Mouse (Mus musculus) limb, embryonic 10.5 days (tissue): ENCODE results near the gene Abhd11. TPM values are rescaled to one million over a fixed set of nuclear protein-coding genes. Genes with fewer than 3 reads are reported as not detected.

Source experiments
- DNase-seq: peaks from one replicate; pipeline ENCODE4 v3.0.0-alpha.2; 2017; ENCODE audit warnings: low spot score
- H3K27ac ChIP-seq: fragments of 300-500 bp; sonication (generic); 2 replicates; pipeline ENCODE4 v1.5.1; 2016; ENCODE audit warnings: mild to moderate bottlenecking
- H3K27me3 ChIP-seq: fragments of 300-500 bp; sonication (generic); 2 replicates; pipeline ENCODE4 v1.6.1; 2016; ENCODE audit warnings: low read depth, mild to moderate bottlenecking; ENCODE audit not compliant: poor library complexity, severe bottlenecking
- H3K36me3 ChIP-seq: fragments of 300-500 bp; sonication (generic); 2 replicates; pipeline ENCODE4 v1.6.1; 2016; ENCODE audit warnings: mild to moderate bottlenecking, moderate library complexity
- H3K4me1 ChIP-seq: fragments of 300-500 bp; sonication (generic); 2 replicates; pipeline ENCODE4 v1.6.1; 2016
- H3K4me3 ChIP-seq: fragments of 300-500 bp; sonication (generic); 2 replicates; pipeline ENCODE4 v1.5.1; 2016; ENCODE audit warnings: mild to moderate bottlenecking, moderate library complexity
- H3K9me3 ChIP-seq: fragments of 300-500 bp; sonication (generic); replicated peaks from 2 replicates; pipeline ENCODE4 v1.6.1; 2016; ENCODE audit warnings: mild to moderate bottlenecking
- WGBS: fragments of 180-500 bp; shearing (Covaris S2); methylation state at CpG from one replicate; pipeline ENCODE4 v1.1.7; 2016; 5-methylcytosine and 5-hydroxymethylcytosine counted together
- polyA plus RNA-seq: library from polyadenylated mRNA; unstranded; fragments of >200 nt; fragmentation: Nextera tagmentation; extraction: Ambion mirVana; gene quantifications from 2 replicates; pipeline ENCODE4 v1.2.1, GENCODE M21; 2016

Abhd11 gene
- polyA plus RNA-seq, 1 experiment from 2014 or later = 23.5 TPM

- no peak for DNase-seq
- H3K4me1 ChIP-seq = no peaks in the 10 kb centered on the region
- no peaks in the 10 kb centered on the region for H3K9me3 ChIP-seq
- no peaks in the 10 kb centered on the region for H3K27me3 ChIP-seq
- 72% methylated on average over 2 of the region's 2 CpGs for WGBS
- no peak overlapping the region for H3K4me3 ChIP-seq
- H3K27ac ChIP-seq = no peak overlapping the region
- no peaks in the 10 kb centered on the region for H3K36me3 ChIP-seq
Observed at GRCm38 (mm10) chr5:134974921-134975320, 34.0 kb upstream of the Abhd11 start.

- no peaks in the 10 kb centered on the region for H3K9me3 ChIP-seq
- no peak overlapping the region for H3K4me3 ChIP-seq
- no peak overlapping the region for H3K27ac ChIP-seq
- no peaks in the 10 kb centered on the region for H3K36me3 ChIP-seq
- H3K27me3 ChIP-seq = no peaks in the 10 kb centered on the region
- H3K4me1 ChIP-seq = no peaks in the 10 kb centered on the region
- DNase-seq = no peak
- 94% methylated on average over 2 of the region's 2 CpGs for WGBS
Observed at GRCm38 (mm10) chr5:134976164-134976563, 32.8 kb upstream of the Abhd11 start.

DNA sequence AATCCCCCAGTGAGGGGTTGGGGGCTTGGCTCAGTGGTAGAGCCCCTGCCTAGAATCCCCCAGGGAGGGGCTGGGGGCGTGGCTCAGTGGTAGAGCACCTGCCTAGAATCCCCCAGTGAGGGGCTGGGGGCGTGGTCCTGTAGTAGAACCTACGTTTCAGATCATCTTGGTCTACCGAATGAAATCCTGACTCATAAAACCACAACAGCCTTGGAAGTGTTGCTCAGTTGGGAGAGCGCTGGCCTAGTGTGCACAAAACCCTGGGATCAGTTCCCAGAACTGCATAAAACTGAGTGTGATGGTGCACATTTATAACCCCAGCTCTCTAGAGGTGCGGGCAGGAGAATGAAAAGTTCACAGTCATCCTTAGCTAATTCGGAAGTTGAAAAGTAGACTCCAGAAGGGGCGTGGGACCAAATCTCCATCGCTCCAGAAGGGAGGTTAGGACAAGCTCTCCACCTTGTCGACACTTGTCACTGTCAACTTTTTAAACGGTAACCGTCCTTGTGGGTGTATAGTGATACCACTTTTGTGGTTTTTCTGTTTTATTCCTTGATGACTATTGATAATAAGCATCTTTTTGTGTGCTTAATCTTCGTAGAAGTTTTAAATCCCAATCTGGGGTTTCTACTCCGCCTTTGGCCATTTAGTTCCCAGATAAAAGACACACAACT, 32.2 kb upstream of the Abhd11 start:
- no peaks in the 10 kb centered on the region for H3K36me3 ChIP-seq
- WGBS = 84% methylated on average over 14 of the region's 14 CpGs
- H3K4me3 ChIP-seq = no peak overlapping the region
- DNase-seq = no peak
- H3K27me3 ChIP-seq = no peaks in the 10 kb centered on the region
- H3K9me3 ChIP-seq = no peaks in the 10 kb centered on the region
- H3K4me1 ChIP-seq = no peaks in the 10 kb centered on the region
- no peak overlapping the region for H3K27ac ChIP-seq

GRCm38 (mm10) chr5:134977837-134978236, 31.1 kb upstream of the Abhd11 start:
- Histone ChIP-seq H3K9me3 (no peaks in the 10 kb centered on the region), H3K36me3 (no peaks in the 10 kb centered on the region), H3K4me3 (no peak overlapping the region), H3K27ac (no peak overlapping the region), H3K27me3 (no peaks in the 10 kb centered on the region), H3K4me1 (no peaks in the 10 kb centered on the region)
- WGBS = 84% methylated on average over 4 of the region's 4 CpGs
- no peak for DNase-seq

GRCm38 (mm10) chr5:134981149-134981548, 27.8 kb upstream of the Abhd11 start:
- no peak overlapping the region for H3K4me3 ChIP-seq
- 70% methylated on average over 10 of the region's 10 CpGs for WGBS
- H3K9me3 ChIP-seq = no peaks in the 10 kb centered on the region
- no peaks in the 10 kb centered on the region for H3K36me3 ChIP-seq
- no peak overlapping the region for H3K27ac ChIP-seq
- DNase-seq = no peak
- H3K4me1 ChIP-seq = peaks cover 7% of the 10 kb centered on the region
- H3K27me3 ChIP-seq = peaks cover 32% of the 10 kb centered on the region

DNA sequence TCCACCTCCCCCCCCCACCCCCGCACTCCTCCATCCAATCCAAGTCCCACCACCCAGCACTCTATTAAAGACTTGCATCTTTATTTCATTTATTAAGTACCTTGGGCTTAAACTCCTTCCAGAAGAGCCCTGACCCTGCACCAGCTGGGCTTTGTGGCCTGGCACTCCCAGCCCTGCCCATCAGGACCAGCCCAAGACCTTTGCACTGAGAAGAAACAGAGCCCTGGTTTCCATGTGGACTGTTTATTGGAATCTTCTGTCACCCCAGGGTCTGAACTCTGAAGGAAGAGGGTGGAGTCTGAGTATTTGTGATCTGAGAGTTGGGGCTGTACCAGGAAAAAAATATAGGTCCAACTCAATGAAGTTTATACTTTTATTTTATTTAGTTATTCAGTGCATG, 25.8 kb upstream of the Abhd11 start:
- Histone ChIP-seq H3K27me3 (peaks cover 52% of the 10 kb centered on the region), H3K4me1 (peaks cover 17% of the 10 kb centered on the region), H3K36me3 (no peaks in the 10 kb centered on the region), H3K4me3 (no peak overlapping the region), H3K9me3 (no peaks in the 10 kb centered on the region), H3K27ac (no peak overlapping the region)
- WGBS = 95% methylated on average over 1 of the region's 1 CpGs
- DNase-seq = no peak

- Histone ChIP-seq H3K27me3 (peaks cover 59% of the 10 kb centered on the region), H3K4me1 (peaks cover 17% of the 10 kb centered on the region), H3K4me3 (no peak overlapping the region), H3K36me3 (no peaks in the 10 kb centered on the region), H3K27ac (no peak overlapping the region), H3K9me3 (no peaks in the 10 kb centered on the region)
- no peak for DNase-seq
- 33% methylated on average over 3 of the region's 3 CpGs for WGBS
Observed at GRCm38 (mm10) chr5:134983771-134984170, 25.2 kb upstream of the Abhd11 start.

DNA sequence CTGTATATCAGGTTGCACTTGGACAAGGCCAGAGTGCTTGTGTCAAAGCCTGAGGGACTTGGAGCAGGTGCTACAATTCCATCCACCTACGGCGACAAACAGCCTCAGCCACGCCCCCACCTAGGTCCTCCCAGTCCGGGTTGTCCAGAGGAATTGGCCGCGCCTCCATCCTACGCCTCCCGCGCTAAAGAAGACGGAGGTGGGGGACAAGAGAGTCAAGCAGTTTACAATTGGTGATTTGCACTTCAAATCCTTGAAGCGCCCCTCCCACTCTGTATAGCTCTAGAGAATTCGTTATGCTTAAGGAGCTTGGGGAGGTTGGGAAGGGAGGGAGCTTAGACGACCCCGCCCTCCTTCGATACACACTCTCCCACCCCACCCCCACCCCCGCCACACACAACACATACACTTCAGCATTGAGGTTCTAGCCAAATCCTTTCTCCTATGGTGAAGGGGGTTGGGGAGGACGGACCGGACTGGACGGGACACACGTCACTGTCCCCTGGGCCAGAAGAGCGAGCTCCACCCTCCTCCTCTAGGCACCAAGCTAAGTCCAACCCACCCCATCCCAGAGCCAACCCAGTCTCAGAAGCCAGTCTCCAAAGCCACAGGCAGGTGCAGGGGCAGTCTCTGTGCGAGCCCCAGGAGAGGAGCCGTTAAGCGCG, 23.2 kb upstream of the Abhd11 start, which contains the start of gene Cldn3:
Cldn3 (plus strand) TSS at position 582 of the 665 bp plus-strand sequence.
- Histone ChIP-seq H3K27ac (no peak within 1 kb of the TSS), H3K9me3 (no peaks in the 10 kb centered on the region), H3K4me3 (peak within 1 kb of the TSS; percentile 32), H3K27me3 (peaks cover 79% of the 10 kb centered on the region), H3K36me3 (no peaks in the 10 kb centered on the region), H3K4me1 (peaks cover 17% of the 10 kb centered on the region)
- DNase-seq = peak; percentile 55
- WGBS = 1% methylated on average over 25 of the region's 25 CpGs

GRCm38 (mm10) chr5:134986298-134987268, 22.4 kb upstream of the Abhd11 start:
- no peaks in the 10 kb centered on the region for H3K36me3 ChIP-seq
- H3K4me1 ChIP-seq = peaks cover 17% of the 10 kb centered on the region
- H3K4me3 ChIP-seq = peak overlapping the region; percentile 32
- peak; percentile 42 for DNase-seq
- 6% methylated on average over 79 of the region's 79 CpGs for WGBS
- H3K9me3 ChIP-seq = no peaks in the 10 kb centered on the region
- H3K27ac ChIP-seq = no peak overlapping the region
- H3K27me3 ChIP-seq = peaks cover 80% of the 10 kb centered on the region

DNA sequence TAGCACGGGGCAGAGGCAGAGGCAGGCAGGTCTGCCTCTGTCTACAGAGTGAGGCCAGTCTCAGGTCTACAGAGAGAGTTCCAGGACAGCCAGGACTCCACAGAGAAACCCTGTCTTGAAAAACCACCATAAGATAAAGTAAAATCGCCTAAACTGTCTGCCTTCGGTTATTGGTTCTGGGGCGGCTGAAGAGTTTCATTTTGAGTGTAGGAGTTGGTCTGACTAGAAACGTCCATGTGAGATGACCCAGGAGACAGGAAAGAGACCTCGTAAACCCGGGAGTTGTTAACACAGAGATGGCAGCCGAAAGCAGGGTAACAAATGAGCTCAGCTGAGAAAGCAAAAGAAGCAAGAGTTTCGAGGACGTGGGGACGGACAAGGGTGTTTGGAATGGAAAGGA, 19.8 kb upstream of the Abhd11 start:
- 65% methylated on average over 11 of the region's 11 CpGs for WGBS
- Histone ChIP-seq H3K4me1 (peaks cover 14% of the 10 kb centered on the region), H3K9me3 (no peaks in the 10 kb centered on the region), H3K27ac (no peak overlapping the region), H3K36me3 (no peaks in the 10 kb centered on the region), H3K27me3 (peaks cover 67% of the 10 kb centered on the region), H3K4me3 (no peak overlapping the region)
- DNase-seq = no peak

GRCm38 (mm10) chr5:134989741-134990140, 19.2 kb upstream of the Abhd11 start:
- Histone ChIP-seq H3K36me3 (no peaks in the 10 kb centered on the region), H3K9me3 (no peaks in the 10 kb centered on the region), H3K4me1 (peaks cover 14% of the 10 kb centered on the region), H3K4me3 (no peak overlapping the region), H3K27ac (no peak overlapping the region), H3K27me3 (peaks cover 61% of the 10 kb centered on the region)
- whole genome bisulfite sequencing = 55% methylated on average over 6 of the region's 6 CpGs
- no peak for DNase-seq

DNA sequence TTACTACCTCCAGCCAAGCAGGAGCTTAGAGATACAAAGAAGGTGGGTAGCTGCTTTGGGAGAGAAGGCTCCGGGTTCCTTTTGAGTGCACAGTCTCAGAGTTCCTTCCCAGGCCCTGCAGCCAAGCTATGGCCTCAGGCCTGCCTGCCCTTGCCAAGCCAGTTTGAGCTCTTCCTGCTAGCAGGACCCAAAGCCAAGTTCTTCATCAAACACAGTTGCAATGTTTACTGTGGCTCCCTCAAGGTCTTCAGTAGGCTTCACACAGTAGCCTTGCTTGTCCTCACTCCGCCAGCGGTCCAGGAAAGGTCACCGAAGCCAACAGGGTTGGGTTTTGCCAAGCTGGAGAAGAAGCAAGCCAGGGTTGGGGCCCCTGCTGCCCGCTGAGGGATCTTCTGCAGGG, 16.4 kb upstream of the Abhd11 start:
- no peak overlapping the region for H3K4me3 ChIP-seq
- H3K4me1 ChIP-seq = no peaks in the 10 kb centered on the region
- peaks cover 33% of the 10 kb centered on the region for H3K27me3 ChIP-seq
- H3K9me3 ChIP-seq = no peaks in the 10 kb centered on the region
- no peak overlapping the region for H3K27ac ChIP-seq
- H3K36me3 ChIP-seq = no peaks in the 10 kb centered on the region
- WGBS = 92% methylated on average over 5 of the region's 5 CpGs
- no peak for DNase-seq

DNA sequence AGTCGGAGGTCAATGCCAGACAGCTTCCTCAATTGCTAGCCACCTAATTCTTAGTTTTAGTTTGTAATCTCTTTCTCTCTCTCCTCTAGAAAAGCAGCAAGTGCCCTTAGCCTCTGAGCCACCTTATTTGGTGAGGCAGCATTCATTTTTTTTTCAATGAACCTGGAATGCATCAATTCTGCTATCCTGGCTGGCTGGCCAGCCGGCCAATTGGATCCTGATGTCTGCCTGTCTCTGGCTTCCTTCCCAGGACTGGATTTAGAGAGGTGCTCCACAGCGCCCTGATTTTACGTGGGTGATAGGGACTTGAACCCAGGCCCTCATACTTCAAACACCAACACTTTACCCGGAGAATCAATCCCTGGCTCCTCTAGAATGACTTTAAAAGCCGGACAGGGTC, 10.6 kb upstream of the Abhd11 start:
- Histone ChIP-seq H3K27ac (no peak overlapping the region), H3K27me3 (0 out of 2 replicates have a peak, but pooled peaks cover 11% of the 10 kb centered on the region), H3K4me1 (peaks cover 17% of the 10 kb centered on the region), H3K9me3 (no peaks in the 10 kb centered on the region), H3K4me3 (no peak overlapping the region), H3K36me3 (no peaks in the 10 kb centered on the region)
- no peak for DNase-seq
- 79% methylated on average over 6 of the region's 6 CpGs for WGBS
